Mouse (Mus musculus): ENCODE results near the gene Tapt1.

Tapt1 gene

DNA sequence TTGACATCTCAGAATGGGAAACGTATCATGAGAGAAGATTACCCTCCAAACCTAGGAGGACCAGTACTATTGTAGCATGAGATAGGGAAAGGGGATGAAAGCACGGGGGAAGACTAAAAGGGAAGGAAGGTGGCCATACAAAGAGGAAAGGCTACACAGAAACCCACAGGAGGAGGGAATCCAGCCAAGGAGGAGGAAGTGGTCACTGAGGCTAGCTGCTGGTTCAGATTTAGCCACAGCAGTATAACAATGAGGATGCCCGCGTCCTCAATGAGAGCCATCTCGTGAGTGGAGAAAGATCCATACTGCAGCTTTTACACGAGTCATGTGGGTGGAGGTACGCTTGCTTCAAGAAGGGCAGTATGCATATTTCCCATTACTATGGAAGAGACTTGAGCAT is 11.8 kb upstream of the Tapt1 start:
- intact Hi-C loops (cut with DNase I), result no loop called here

DNA sequence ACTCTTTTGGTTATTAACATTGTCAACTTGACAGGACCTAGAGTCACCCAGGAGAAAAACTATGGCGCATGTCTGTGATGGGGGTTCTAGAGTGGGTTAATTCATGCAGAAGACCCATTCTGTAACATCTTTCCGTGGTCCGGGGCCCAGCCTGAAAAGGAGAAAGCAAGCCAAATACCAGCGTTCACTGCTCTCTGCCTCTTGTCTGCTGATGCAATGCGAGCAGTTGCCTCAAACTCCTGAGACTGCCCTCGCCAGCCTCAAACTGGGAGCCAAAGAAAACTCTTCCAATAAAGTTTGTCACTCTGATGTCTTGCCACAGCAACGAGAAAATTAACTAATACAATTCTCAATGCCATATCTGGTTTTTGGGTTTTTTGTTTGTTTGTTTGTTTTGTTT is 8.2 kb upstream of the Tapt1 start:
- intact Hi-C loops (cut with DNase I), result no loop called here

DNA sequence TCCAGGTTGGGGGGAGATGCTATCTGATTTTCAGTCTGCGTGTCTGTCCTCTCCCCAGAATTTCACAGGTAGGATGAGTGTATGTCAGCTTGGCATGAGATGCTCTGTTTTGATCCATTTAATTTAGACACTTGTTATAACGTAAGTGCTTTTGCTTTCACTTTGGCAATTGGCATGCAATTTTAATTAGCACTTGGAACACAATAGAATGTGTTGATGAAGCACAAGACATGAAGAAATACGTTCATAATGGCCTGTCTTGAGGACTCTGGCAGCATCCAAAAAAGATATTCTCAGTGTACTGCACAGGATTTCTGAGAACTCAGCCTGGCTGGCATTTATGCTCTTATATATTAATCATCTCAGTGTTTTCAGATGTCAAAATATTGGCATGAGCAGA is 7.5 kb upstream of the Tapt1 start:
- intact Hi-C loops (cut with DNase I), result no loop called here

DNA sequence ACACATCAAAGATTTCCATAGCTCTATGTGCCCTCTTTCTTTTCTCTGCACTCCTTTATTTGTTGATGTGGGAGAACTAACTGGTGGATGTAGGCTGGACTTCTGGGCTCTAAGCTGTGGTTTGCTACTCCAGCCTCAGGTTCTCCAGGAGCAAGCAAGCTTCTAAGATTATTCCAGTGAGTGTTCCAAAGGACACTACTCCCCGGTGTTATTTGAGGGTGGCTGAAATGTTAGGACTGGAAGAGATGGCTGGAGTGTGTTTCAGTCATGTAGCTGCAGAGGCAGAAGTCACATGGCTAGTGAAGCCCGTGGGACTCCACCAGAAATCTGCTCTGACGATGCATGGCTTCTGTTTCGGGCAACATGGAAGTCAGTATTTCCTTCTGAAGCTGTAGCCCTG is 2.3 kb upstream of the Tapt1 start:
- intact Hi-C loops (cut with DNase I), result no loop called here

DNA sequence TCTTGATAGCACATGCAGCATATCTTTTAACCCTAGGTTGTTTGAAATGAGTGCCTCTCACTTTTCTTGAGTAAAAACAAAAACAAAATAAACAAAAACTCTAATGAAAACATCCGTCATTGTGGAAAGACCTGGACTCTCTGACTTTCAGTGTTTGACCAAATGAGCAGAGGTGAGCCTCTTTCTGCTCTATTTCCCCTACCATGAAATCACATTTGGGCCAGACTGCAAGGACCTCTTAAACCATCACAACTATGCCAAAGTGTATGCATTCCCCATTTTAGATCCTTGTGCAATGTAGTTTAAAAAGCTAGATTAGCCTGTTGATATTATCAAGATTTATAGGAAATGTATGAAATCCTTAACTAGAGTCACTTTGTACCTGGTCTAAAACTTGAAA is 1.9 kb upstream of the Tapt1 start:
- intact Hi-C loops (cut with DNase I), result no loop called here

DNA sequence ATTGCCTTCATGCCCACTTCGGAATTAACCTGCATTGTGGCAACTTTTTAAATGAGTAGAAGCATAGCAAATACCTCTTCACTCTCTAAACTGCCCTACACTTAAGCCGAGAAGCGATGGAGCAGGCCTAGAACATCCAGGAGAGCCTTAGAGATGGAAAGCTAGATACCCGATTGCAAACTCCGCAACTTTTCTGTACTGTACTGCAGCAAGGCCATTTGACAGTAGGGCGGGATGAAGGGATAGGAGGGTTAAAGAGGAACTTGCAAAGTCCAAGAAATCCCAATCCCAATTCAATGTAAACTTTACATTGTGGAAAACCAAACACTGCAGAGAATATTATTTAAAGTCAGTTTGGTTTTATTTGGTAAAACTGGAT is 1.0 kb upstream of the Tapt1 start:
- intact Hi-C loops (cut with DNase I), result no loop called here

DNA sequence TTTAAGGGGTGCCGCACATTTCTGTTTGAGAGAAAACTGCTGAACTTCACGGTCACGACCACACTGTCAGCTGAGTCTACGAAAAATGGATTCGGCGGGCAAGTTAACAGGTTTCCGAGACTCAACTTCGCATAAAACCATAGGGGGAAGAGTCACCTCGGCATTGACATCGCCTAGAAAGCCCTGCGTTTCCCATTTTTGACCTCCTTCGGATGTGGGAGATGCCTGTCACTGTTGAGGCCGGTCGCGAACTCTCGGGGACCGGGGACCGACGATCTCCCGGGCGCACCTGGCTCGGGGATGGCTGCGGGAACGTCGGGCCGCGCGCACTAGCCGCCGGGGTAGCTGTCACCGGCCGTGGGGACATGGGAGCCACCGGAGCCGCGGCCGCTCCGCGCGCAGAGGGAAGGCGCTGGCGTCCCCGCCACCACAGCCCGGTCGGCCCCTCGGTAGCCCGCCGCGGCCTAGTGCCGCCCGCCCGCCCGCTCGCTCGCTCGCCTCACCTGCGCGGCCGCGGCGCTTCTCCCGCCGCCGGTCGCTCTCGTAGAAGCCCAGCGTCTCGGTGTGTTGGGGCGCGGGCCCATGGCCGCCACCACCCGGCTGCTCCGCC is 410 bp downstream of the Tapt1 start:
- intact Hi-C loops (cut with DNase I), result no loop called here

DNA sequence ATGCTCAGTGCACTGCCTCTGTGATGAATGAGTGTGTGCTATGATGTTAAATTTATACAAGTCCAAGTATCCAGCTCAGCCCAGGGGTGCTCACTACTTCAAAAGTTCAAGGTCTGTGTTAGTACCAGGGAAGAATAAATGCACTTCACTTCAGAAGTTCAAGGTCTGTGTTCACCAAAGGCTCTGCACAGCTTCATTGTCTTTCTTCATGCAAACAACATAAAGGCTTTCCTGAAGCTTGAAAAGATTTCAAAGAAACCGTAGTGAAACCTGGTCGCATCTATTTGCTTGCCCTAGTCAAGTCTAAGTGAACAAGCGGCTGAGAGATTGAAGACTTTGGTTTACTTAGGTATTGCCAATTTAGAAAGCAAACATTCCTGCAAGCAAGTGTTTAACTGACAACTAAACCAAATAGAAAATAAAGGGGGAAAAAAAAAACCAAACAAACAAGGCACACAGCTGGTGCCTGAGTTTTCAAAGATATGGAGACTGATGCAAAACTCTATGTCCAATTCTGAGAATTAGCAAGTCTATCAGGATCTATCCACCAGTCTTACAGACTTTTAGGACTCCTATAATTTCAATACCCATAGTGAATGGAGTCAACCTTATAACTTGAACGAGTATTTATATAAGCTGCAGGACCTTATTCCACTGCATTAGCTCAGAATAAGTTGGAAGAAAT is 1.4 kb downstream of the Tapt1 start:
- intact Hi-C loops (cut with DNase I), result no loop called here

DNA sequence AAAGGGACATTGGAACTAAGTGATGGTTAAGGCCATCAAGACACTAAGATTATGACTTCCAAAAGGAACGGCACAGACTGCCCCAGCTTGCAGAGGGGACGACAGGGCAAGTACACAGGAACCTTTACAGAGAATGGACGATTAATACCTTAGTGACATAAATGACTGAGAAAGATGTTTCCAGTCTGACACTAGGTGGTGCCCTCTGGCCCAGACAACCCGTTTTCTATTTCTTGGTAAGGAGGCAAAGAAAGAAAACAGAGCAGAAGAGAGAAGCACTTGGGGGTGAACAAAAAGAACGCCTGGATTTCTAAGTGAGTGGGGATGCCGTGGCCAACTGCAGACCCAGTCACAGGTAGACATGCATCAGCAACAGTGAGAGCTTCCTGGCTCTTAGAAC is 2.2 kb downstream of the Tapt1 start:
- intact Hi-C loops (cut with DNase I), result no loop called here

DNA sequence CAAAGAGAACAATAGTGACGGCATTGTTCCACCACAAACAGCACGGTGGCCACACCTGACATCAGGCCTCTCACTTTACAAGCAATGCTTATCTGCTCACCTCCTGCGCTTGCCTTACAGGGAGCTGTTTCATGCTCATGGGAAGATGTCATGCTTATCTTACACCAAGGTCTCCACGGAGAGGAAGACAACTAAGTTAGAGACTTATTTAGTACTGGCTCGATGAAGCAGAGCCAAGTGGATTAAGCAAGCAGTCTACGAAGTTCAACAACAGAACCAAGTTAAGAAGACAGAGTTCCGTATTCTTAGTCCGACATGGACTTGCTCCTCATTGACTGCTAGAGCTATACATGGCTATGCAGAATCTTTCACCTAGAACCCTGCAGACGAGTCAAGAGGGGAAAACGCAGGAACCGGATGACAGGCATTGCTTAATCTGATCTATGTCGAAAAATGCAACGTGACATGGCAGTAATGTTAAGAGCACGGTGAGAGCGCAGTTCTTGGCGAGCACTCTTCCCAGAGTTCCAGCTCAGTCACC is 3.0 kb downstream of the Tapt1 start:
- intact Hi-C loops (cut with DNase I), result no loop called here

DNA sequence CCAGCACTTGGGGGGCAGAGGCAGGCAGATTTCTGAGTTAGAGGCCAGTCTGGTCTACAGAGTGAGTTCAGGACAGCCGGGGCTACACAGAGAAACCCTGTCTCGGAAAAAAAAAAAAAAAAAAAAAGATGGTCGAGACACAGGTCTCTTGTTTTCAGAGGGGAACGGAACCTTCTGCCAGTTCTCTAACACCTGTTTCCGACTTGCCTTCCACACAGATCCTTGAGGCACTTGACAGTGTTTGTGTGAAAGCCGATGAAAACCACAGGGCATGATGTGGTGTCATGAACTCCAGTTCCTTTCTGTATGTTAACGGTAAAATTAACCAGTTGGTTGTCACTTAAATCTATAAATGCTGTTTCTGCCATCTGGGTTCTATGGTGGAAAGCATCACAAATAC is 6.0 kb downstream of the Tapt1 start:
- intact Hi-C loops (cut with DNase I), result no loop called here

DNA sequence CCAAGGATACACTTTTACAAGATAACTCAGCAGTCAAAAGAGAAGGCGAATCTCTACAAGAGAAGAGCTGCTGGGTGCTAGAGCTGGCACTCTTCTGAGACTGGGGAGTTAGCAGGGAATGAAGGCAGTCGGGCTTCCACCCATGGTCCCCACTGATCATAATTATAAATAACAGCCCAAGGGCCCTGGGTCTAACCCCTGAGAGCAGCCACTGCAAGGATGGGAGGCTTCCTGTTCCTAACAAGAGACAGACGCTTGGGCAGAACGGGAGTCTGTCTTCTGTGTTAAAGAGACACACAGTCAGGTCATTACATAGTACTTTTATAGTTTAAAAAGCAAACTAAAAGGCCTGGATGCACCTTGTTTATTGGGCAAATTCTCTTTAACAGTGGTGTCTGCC is 6.6 kb downstream of the Tapt1 start:
- intact Hi-C loops (cut with DNase I), result no loop called here

DNA sequence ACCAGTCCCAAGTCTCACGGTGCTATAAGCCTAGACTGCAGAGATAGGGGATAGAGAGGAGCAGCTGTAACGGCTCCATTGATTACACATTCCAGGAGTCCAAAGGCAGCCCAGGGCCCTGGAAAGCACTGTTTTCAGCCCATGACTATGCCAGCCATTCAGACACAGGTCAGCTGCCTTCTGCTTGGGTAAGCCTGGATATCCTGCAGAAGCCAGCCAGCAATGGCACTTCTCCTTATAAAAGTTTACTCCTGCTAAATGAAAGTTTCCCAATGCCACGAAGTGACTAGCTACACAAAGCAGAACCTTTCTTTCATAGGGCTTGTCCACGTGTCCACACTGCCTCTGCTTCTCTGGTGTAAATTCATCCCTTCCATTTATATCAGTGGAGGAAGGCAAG is 7.9 kb downstream of the Tapt1 start:
- intact Hi-C loops (cut with DNase I), result no loop called here

DNA sequence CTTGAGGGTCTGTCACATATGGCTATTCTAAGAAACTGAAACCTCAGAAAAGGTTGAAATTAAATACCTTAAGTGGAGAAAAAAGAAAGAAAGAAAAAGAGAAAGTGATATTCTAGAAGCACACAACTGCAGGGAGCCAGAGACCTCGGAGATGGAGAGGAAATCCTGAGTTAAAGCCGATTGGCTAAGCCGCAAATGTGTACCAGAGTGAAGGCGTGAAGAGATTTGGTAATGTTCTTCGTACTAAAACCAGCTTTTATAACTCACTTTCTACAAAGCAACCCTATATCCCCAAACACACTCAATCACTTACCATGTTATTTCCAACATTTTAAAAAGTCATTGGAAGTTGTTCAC is 8.8 kb downstream of the Tapt1 start:
- intact Hi-C loops (cut with DNase I), result no loop called here

DNA sequence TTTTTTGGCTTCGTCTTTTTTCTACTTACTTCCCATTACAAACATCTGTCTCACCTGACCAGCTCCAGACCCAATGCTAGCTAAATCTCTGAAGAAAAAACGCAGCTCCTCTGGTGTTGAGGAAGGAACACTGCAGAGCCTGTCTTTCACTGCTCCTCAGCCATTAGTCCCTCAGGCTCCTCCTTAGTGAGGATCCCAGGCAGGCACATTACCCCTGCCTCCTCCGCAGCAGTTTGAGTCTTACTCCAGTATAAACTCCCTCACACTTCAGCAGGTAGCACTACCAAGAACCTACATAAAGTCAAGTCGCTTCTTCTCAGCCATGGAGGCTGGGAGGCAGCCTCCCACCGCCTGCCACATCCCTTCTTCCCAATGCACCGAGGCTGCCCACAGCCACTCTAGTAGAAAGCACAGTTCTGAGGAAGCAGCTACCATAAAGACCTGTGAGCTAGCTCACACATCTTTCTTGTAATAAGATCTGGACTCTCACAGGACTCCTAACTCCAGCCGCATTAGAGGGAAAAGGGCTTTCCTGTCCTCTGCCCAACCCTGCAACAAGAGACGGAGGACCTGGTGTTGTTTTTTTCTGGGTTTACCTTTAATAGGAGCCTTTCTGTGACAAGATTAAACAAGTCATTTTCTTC is 9.3 kb downstream of the Tapt1 start:
- intact Hi-C loops (cut with DNase I), result no loop called here

DNA sequence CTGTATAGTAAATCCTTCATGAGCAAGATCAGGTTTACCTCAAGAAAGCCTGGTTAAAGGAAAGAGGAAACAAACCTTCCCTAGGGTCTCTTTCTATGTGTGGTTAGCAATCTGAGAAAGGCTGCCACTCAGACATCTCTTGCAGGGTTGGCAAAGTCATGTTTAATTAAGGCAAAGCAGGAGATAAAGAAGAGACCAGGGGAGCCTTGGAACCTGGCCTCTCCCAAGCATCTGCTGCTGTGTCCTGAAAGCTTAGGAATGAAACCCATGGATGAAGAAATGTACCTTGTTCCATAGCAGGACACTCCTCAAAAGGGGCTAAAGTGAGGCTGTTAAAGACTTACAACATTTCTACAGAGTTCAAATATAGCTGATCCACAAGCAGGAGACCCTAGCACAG is 11.3 kb downstream of the Tapt1 start:
- intact Hi-C loops (cut with DNase I), result no loop called here

DNA sequence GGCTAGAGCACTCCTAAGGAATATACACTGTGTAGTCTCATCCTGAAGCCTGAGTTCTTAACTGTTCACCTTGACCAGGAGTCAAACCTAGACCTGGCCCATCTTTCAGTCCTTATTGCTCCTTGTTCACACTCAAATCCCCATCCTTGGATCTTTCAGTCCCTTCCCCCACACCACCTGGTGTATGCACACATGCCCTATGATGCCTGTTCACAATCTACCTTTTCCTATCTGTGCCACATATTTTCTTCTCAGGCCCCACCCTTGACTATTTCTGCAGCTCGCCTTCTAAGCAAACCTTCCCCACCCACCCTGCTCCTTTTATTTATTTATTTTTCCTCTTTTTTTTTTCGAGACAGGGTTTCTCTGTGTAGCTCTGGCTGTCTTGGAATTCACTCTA is 12.4 kb downstream of the Tapt1 start:
- intact Hi-C loops (cut with DNase I), result no loop called here

DNA sequence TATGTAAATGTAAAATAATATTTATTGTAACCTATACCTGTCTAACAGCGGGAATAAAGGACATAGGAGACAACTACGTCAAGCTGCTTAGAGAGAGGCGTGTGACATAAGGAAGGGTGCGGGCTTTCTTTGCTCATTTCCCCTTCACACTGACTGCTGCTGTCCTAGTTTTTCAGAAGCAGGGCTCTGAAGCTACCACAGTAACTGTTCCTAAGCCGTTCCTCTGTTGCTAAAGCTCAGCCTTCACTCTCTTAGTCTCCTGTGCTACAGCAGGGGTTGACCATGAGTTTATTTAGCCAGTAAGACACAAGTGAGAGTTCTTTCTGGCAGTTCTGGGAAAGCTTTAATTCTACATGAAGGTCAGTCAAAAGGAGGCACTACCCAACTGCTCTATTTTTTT is 13.0 kb downstream of the Tapt1 start:
- intact Hi-C loops (cut with DNase I), result no loop called here

DNA sequence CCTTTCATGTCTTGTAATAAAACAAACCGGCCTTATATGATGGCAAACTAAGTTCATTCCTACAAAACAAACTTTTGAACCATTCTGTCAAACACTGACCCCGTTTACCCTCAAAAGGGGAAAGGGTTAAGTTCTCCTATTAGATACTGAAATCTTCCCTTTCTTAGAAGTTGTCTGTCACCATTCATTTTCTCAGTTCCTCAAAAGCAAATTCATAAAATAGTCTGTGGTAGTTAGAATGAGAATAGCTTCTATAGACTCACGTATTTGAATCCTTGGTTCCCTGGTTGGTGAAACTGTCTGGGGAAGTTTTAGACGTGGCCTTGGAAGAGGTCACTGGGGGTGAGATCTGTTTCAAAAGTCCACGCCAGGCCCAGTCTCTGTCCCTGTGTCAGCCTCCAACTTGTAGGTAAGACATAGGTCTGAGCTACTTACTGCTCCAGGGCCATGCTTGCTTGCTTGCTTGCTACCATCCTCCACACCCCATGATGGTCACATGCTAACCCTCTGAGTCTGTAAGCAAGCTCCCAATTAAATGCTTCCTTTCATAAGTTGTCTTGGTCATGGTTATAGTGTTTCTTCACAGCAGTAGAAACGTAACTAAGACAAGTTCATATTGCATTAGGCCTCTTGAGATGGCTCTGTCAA is 14.5 kb downstream of the Tapt1 start:
- intact Hi-C loops (cut with DNase I), result no loop called here

DNA sequence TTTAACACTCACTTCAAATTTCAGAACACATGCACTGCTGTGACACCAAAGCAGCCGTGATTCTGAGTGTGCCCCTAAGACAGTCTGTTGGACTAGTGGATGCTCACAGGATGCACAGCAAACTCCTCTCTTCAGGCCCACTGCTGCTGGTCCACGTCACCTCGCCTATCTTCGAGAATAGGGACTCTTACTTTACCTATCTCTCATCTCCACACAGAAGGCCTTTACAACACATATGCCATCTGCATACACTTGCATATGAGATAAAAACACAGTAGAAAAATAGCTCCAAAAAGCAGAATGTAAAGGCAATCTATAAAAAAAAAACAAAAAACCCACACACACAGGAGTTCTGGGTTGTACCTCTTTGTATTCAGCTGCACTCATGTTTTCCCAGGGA is 19.1 kb downstream of the Tapt1 start:
- intact Hi-C loops (cut with DNase I), result no loop called here

DNA sequence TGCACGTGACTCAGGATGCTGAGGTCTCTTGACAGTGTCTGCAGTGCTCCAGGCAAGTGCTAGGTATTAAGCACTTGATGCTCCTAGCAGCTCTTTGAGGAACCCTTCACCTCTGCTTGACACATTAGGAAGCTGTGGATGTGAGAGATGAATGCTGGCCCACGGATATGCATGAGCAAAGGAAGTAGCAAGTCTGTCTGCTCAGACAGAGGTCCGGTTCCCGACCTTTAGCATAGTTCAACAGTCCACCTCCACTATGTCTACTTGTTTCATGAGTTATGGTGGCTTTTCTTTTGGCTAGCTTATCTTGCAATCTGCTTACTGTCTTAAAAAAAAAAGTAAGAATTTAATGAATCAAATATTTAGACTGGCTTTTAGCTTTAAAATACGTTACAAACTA is 19.8 kb downstream of the Tapt1 start:
- intact Hi-C loops (cut with DNase I), result no loop called here

DNA sequence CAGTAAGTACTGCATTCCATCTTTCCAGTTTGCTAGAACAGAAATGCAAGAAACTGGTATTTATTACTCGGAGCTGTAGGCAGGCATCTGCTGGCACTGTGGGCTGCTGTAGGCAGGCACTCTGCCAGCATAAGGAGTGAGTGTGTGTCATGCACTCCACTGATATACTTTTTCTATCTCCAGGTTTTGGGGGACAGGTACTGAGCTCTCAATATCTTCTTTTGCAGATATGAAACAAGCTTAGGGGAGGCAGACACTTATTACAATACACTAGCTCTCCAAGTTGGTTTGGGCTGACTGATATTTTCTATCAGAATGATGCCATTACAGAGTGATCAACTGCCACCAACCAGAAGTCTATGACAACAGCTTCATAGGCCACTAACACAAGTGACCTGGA is 23.0 kb downstream of the Tapt1 start:
- intact Hi-C loops (cut with DNase I), result no loop called here

DNA sequence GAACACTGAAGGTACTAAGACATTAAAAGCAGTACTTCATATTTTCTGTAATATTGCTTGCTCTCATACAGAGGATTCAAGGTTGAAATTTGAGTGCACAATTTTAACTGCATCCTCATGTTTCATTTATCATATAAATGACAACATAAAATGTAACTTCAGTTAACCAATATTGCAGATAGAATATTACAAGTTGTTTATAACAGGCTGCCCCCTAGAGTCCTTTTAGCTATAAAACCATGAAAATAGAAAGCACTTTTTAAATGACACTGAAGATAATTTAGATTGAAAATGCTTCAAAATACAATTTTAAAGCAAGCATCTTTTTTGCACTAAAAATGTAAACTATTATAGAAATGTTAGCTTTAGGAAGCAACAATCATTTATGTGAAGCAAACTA is 24.8 kb downstream of the Tapt1 start:
- intact Hi-C loops (cut with DNase I), result no loop called here
